Mouse (Mus musculus) left cerebral cortex, adult 2 months (tissue): Measurements from ENCODE around the gene Dpp6. TPM values are rescaled to one million over a fixed set of nuclear protein-coding genes. Genes with fewer than 3 reads are reported as not detected.

Experiments
- DNase-seq, 2 experiments: peaks; one replicate each; pipeline ENCODE4 v3.0.0; 2021 to 2022; ENCODE audit warnings: low spot score in 2 of 2, mixed read lengths in 1 of 2; ENCODE audit errors: extremely low spot score in 1 of 2
- H3K27ac ChIP-seq: fragments of 200-600 bp; 2 replicates; pipeline ENCODE4 v1.8.1; 2022
- H3K4me3 ChIP-seq: fragments of 200-600 bp; 2 replicates; pipeline ENCODE4 v1.8.1; 2022
- CTCF ChIP-seq: fragments of 200-600 bp; IDR thresholded peaks from 2 replicates; pipeline ENCODE4 v1.8.1; 2022; ENCODE audit warnings: antibody characterized with exemption, mild to moderate bottlenecking, moderate library complexity
- intact Hi-C: fragments of 180-260 bp; cut with DNase I; formaldehyde crosslinking; loops from one replicate; pipeline ENCODE4 v1.15.1; 2025
- total RNA-seq, 2 experiments: library from RNA; stranded (reverse); gene quantifications; 2 replicates each; pipeline ENCODE4 v1.2.3; 2021

The Dpp6 gene
- total RNA-seq, 2 experiments from 2014 or later: 174 to 183 TPM

- intact Hi-C loops: no loop called here
- Histone ChIP-seq H3K27ac (no peak overlapping the region), H3K4me3 (no peak overlapping the region)
- TF ChIP-seq CTCF: peak; percentile 64
- DNase-seq: no peak
Measured at GRCm38 (mm10) chr5:27724460-27724859, 907.5 kb downstream of the Dpp6 start.

DNA sequence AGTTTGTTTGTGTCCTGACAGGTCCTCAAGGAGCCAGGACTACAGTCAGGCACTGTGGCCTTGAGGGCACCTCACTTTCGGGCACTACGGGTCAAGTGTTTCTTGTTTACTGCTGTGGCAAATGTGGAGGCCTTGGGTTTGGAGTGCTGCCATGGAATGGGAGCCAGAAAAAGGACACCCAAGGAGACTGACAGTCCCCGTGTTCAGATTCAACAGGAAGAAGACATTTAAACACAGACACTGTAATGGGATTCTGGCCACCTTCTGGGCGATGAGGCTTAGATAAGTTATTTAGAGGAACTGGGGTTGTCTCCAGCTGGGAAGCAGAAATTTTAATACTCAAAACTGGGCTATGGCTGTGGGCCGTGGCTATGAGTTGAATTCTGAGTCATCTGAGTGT is 913.7 kb downstream of the Dpp6 start:
- Histone ChIP-seq H3K4me3 (no peak overlapping the region), H3K27ac (peak overlapping the region; percentile 76)
- no peak for TF ChIP-seq CTCF
- intact Hi-C loops: loop anchor here (2.0 kb wide), 1 partner anchor 54 kb away; no protein-coding TSS in a partner anchor
- DNase-seq: peak in 1 of 2 experiments; percentile 45

- intact Hi-C loops: loop anchor here (2.0 kb wide), 1 partner anchor 55 kb away; no protein-coding TSS in a partner anchor
Measured at GRCm38 (mm10) chr5:27731392-27731791, 914.4 kb downstream of the Dpp6 start.

DNA sequence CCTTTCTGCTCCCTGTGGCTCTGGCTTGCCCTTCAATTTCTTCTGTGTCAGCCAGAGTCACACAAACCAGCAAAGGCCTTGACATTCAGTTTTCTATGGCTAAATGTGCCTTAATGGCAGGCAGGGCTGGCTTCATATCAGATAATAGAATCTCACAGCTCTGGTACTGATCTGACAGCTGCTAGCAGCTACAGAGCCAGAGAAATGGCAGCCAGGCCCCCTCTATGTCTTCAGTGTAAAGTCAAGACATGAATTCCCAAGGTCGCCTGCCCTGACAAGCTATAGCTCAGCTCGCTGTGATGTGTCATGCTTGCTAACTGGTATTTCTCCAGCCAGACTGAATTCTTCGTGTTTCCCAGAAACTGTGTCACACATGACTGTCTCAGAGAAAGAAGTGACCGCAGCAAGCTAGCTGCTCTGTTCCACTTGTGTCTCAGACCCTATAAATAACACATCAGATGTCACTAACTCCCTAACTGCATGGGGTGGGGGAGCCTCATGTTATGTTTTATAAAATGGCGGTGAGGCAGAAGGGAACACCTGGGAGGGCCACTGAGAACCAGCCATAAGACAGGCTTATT is 915.4 kb downstream of the Dpp6 start:
- no peak for DNase-seq
- Histone ChIP-seq H3K27ac (peak overlapping the region; percentile 76), H3K4me3 (no peak overlapping the region)
- intact Hi-C loops: no loop called here
- TF ChIP-seq CTCF: no peak

More at GRCm38 (mm10) chr5:27731392-27731791, 914.4 kb downstream of the Dpp6 start:
- peak overlapping the region; percentile 76 for H3K27ac ChIP-seq
- no peak for DNase-seq
- TF ChIP-seq CTCF: no peak
- no peak overlapping the region for H3K4me3 ChIP-seq

- DNase-seq: peak in 1 of 2 experiments; percentile 39
- TF ChIP-seq CTCF: peak; percentile 47
- Histone ChIP-seq H3K4me3 (no peak overlapping the region), H3K27ac (no peak overlapping the region)
- intact Hi-C loops: no loop called here
Measured at GRCm38 (mm10) chr5:27737168-27737567, 920.2 kb downstream of the Dpp6 start.

DNA sequence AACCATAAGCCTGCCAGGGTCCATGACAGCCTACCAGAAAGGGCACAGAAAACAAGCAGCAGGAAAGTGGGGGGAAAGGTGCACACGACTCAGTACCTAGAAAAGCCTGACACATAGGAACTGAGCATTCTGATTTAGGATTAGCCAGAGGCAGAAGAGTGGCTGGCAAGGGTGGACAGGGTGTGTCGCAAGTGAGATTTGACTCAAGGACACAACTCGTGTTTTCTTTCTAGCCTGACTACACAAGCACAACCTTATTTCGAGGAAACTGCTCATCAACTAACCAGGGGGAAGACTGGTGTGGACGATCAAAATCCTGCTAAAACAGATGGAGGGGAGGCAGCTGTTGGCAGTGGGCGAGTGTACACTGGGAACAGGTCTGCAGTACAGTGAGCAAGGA is 922.2 kb downstream of the Dpp6 start:
- DNase-seq: no peak
- Histone ChIP-seq H3K27ac (no peak overlapping the region), H3K4me3 (no peak overlapping the region)
- intact Hi-C loops: no loop called here
- TF ChIP-seq CTCF: no peak

- TF ChIP-seq CTCF: no peak
- Histone ChIP-seq H3K4me3 (no peak overlapping the region), H3K27ac (no peak overlapping the region)
- intact Hi-C loops: no loop called here
- no peak for DNase-seq
Measured at GRCm38 (mm10) chr5:27744944-27745343, 927.9 kb downstream of the Dpp6 start.

DNA sequence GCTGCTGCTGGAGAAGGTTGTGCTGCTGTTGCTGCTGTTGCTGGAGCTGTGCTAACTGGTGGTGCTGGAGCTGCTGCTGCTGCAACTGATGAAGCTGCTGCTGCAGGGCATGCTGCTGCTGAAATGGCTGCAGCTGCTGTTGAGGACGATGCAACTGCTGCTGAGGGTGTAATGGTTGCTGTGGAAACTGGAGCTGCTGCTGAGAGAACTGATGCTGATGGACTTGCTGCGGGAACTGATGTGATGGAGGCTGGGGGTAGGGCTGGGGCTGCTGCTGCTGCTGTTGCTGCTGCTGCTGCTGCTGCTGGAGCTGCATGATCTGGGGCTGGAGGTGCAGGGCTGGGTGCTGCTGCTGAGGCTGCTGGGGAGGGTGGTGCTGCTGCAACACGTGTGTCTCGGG is 948.8 kb downstream of the Dpp6 start:
- no peak for TF ChIP-seq CTCF
- intact Hi-C loops: no loop called here
- Histone ChIP-seq H3K27ac (no peak overlapping the region), H3K4me3 (no peak overlapping the region)
- DNase-seq: no peak

- no peak for TF ChIP-seq CTCF
- Histone ChIP-seq H3K4me3 (no peak overlapping the region), H3K27ac (no peak overlapping the region)
- DNase-seq: no peak
- intact Hi-C loops: no loop called here
Measured at GRCm38 (mm10) chr5:27767948-27768347, 950.9 kb downstream of the Dpp6 start.
